Mouse (Mus musculus) brain, embryonic 14.5 days (tissue): ENCODE data around the gene Trex1.

ENCODE experiments used
- CTCF ChIP-seq: fragments of 200-500 bp; IDR thresholded peaks from 2 replicates; pipeline ENCODE4 v1.5.1; 2012; ENCODE audit warnings: inconsistent platforms, mild to moderate bottlenecking, moderate library complexity, borderline replicate concordance; ENCODE audit not compliant: insufficient read depth, insufficient read length; ENCODE audit errors: extremely low read depth
- POLR2A ChIP-seq: fragments of 200-500 bp; IDR thresholded peaks from 2 replicates; pipeline ENCODE4 v1.6.1; 2012; ENCODE audit warnings: mild to moderate bottlenecking, inconsistent platforms, borderline replicate concordance; ENCODE audit not compliant: poor library complexity, insufficient read depth, insufficient read length, severe bottlenecking; ENCODE audit errors: extremely low read depth

GRCm38 (mm10) chr9:109107341-109107740 is 47.8 kb upstream of the Trex1 start:
- TF ChIP-seq CTCF (no peak), POLR2A (no peak)
